Mouse (Mus musculus) midbrain, embryonic 12.5 days (tissue): ENCODE results near the gene Jade1. TPM values are rescaled to one million over a fixed set of nuclear protein-coding genes. Genes with fewer than 3 reads are reported as not detected.

ENCODE experiments used
- ATAC-seq: fragments of 200-750 bp; cut with Nextera tagmentation; 2 replicates; pipeline ENCODE4 v1.8.0; 2017; ENCODE audit warnings: low read depth, moderate TSS enrichment, moderate library complexity; ENCODE audit not compliant: low FRiP score
- H3K27ac ChIP-seq: fragments of 300-500 bp; sonication (generic); replicated peaks from 2 replicates; pipeline ENCODE4 v1.5.1; 2016; ENCODE audit warnings: mild to moderate bottlenecking
- H3K27me3 ChIP-seq: fragments of 300-500 bp; sonication (generic); 2 replicates; pipeline ENCODE4 v1.6.1; 2016; ENCODE audit warnings: mild to moderate bottlenecking
- H3K36me3 ChIP-seq: fragments of 300-500 bp; sonication (generic); 2 replicates; pipeline ENCODE4 v1.6.1; 2016
- H3K4me1 ChIP-seq: fragments of 300-500 bp; sonication (generic); 2 replicates; pipeline ENCODE4 v1.6.1; 2016
- H3K4me2 ChIP-seq: fragments of 300-500 bp; sonication (generic); replicated peaks from 2 replicates; pipeline ENCODE4 v1.6.1; 2016; ENCODE audit warnings: mild to moderate bottlenecking, moderate library complexity
- H3K4me3 ChIP-seq: fragments of 300-500 bp; sonication (generic); 2 replicates; pipeline ENCODE4 v1.5.1; 2016; ENCODE audit warnings: mild to moderate bottlenecking
- H3K9ac ChIP-seq: fragments of 300-500 bp; sonication (generic); replicated peaks from 2 replicates; pipeline ENCODE4 v1.6.1; 2016; ENCODE audit warnings: mild to moderate bottlenecking, moderate library complexity
- H3K9me3 ChIP-seq: fragments of 300-500 bp; sonication (generic); 2 replicates; pipeline ENCODE4 v1.6.1; 2016; ENCODE audit warnings: mild to moderate bottlenecking
- WGBS: fragments of 180-500 bp; shearing (Covaris S2); methylation state at CpG from one replicate; pipeline ENCODE4 v1.1.7; 2016; 5-methylcytosine and 5-hydroxymethylcytosine counted together
- polyA plus RNA-seq: library from polyadenylated mRNA; unstranded; fragments of >200 nt; fragmentation: Nextera tagmentation; extraction: Ambion mirVana; gene quantifications from 2 replicates; pipeline ENCODE4 v1.2.1, GENCODE M21; 2016

Jade1 gene
- 19.5 and 19.7 TPM in 2 replicates for polyA plus RNA-seq

GRCm38 (mm10) chr3:41555491-41556381 lies at the start of gene Jade1:
TSS of gene Jade1 (plus strand) at chr3:41555731.
- Histone ChIP-seq H3K9ac (no peak within 1 kb of the TSS), H3K27me3 (no peaks in the 10 kb centered on the region), H3K4me3 (no peak within 1 kb of the TSS), H3K27ac (no peak within 1 kb of the TSS), H3K4me1 (no peaks in the 10 kb centered on the region), H3K9me3 (peaks cover 2% of the 10 kb centered on the region; the same call in 1 of the 2 replicates), H3K4me2 (no peak within 1 kb of the TSS), H3K36me3 (no peaks in the 10 kb centered on the region)
- 96% methylated on average over 36 of the region's 36 CpGs for WGBS
- no peak for ATAC-seq

- H3K9ac ChIP-seq = no peak overlapping the region
- H3K4me1 ChIP-seq = no peaks in the 10 kb centered on the region
- ATAC-seq = no peak
- no peaks in the 10 kb centered on the region for H3K9me3 ChIP-seq
- H3K4me2 ChIP-seq = no peak overlapping the region
- no peaks in the 10 kb centered on the region for H3K36me3 ChIP-seq
- H3K4me3 ChIP-seq = no peak overlapping the region
- 93% methylated on average over 2 of the region's 2 CpGs for WGBS
- H3K27ac ChIP-seq = no peak overlapping the region
- H3K27me3 ChIP-seq = no peaks in the 10 kb centered on the region
Observed at GRCm38 (mm10) chr3:41509441-41509840, 46.1 kb upstream of the Jade1 start.

- no peaks in the 10 kb centered on the region for H3K9me3 ChIP-seq
- no peak overlapping the region for H3K27ac ChIP-seq
- H3K4me2 ChIP-seq = no peak overlapping the region
- H3K4me3 ChIP-seq = no peak overlapping the region
- WGBS = 61% methylated on average over 9 of the region's 9 CpGs
- no peak overlapping the region for H3K9ac ChIP-seq
- H3K27me3 ChIP-seq = no peaks in the 10 kb centered on the region
- H3K36me3 ChIP-seq = no peaks in the 10 kb centered on the region
- no peaks in the 10 kb centered on the region for H3K4me1 ChIP-seq
- ATAC-seq = no peak
Observed at GRCm38 (mm10) chr3:41510191-41510590, 45.3 kb upstream of the Jade1 start.

- H3K36me3 ChIP-seq = no peaks in the 10 kb centered on the region
- H3K9me3 ChIP-seq = no peaks in the 10 kb centered on the region
- no peak overlapping the region for H3K9ac ChIP-seq
- 76% methylated on average over 7 of the region's 7 CpGs for WGBS
- no peak overlapping the region for H3K4me2 ChIP-seq
- no peak for ATAC-seq
- H3K4me1 ChIP-seq = no peaks in the 10 kb centered on the region
- H3K4me3 ChIP-seq = no peak overlapping the region
- H3K27me3 ChIP-seq = no peaks in the 10 kb centered on the region
- H3K27ac ChIP-seq = no peak overlapping the region
Observed at GRCm38 (mm10) chr3:41510750-41511149, 44.8 kb upstream of the Jade1 start.

- H3K4me1 ChIP-seq = no peaks in the 10 kb centered on the region
- no peaks in the 10 kb centered on the region for H3K36me3 ChIP-seq
- 79% methylated on average over 5 of the region's 5 CpGs for WGBS
- ATAC-seq = peak; percentile 41; the same call in 1 of the 2 replicates
- no peaks in the 10 kb centered on the region for H3K9me3 ChIP-seq
- no peak overlapping the region for H3K27ac ChIP-seq
- no peak overlapping the region for H3K4me3 ChIP-seq
- no peak overlapping the region for H3K9ac ChIP-seq
- no peak overlapping the region for H3K4me2 ChIP-seq
- H3K27me3 ChIP-seq = no peaks in the 10 kb centered on the region
Observed at GRCm38 (mm10) chr3:41514003-41514402, 41.5 kb upstream of the Jade1 start.

GRCm38 (mm10) chr3:41514683-41515305 lies 40.7 kb upstream of the Jade1 start:
- H3K27ac ChIP-seq = no peak overlapping the region
- 82% methylated on average over 11 of the region's 11 CpGs for WGBS
- no peak overlapping the region for H3K4me3 ChIP-seq
- ATAC-seq = no peak
- H3K27me3 ChIP-seq = no peaks in the 10 kb centered on the region
- no peaks in the 10 kb centered on the region for H3K9me3 ChIP-seq
- no peak overlapping the region for H3K4me2 ChIP-seq
- H3K36me3 ChIP-seq = no peaks in the 10 kb centered on the region
- H3K4me1 ChIP-seq = no peaks in the 10 kb centered on the region
- no peak overlapping the region for H3K9ac ChIP-seq

GRCm38 (mm10) chr3:41516961-41517518 lies 38.5 kb upstream of the Jade1 start:
- Histone ChIP-seq H3K9ac (no peak overlapping the region), H3K27me3 (no peaks in the 10 kb centered on the region), H3K4me1 (peaks cover 3% of the 10 kb centered on the region), H3K4me2 (no peak overlapping the region), H3K4me3 (no peak overlapping the region), H3K36me3 (no peaks in the 10 kb centered on the region), H3K9me3 (no peaks in the 10 kb centered on the region), H3K27ac (no peak overlapping the region)
- 81% methylated on average over 8 of the region's 8 CpGs for WGBS
- ATAC-seq = 0 out of 2 replicates have a peak, but pooled peaks have one; percentile 23

GRCm38 (mm10) chr3:41520925-41521324 lies 34.6 kb upstream of the Jade1 start:
- H3K9me3 ChIP-seq = no peaks in the 10 kb centered on the region
- H3K27me3 ChIP-seq = no peaks in the 10 kb centered on the region
- H3K4me2 ChIP-seq = no peak overlapping the region
- no peaks in the 10 kb centered on the region for H3K36me3 ChIP-seq
- no peak overlapping the region for H3K27ac ChIP-seq
- no peak for ATAC-seq
- H3K9ac ChIP-seq = no peak overlapping the region
- 75% methylated on average over 4 of the region's 4 CpGs for WGBS
- no peak overlapping the region for H3K4me3 ChIP-seq
- peaks cover 6% of the 10 kb centered on the region for H3K4me1 ChIP-seq

- Histone ChIP-seq H3K9me3 (no peaks in the 10 kb centered on the region), H3K4me3 (no peak overlapping the region), H3K9ac (no peak overlapping the region), H3K36me3 (no peaks in the 10 kb centered on the region), H3K27ac (no peak overlapping the region), H3K4me2 (no peak overlapping the region), H3K4me1 (peaks cover 6% of the 10 kb centered on the region), H3K27me3 (no peaks in the 10 kb centered on the region)
- no peak for ATAC-seq
- 64% methylated on average over 3 of the region's 3 CpGs for WGBS
Observed at GRCm38 (mm10) chr3:41521733-41522132, 33.8 kb upstream of the Jade1 start.

- no peaks in the 10 kb centered on the region for H3K9me3 ChIP-seq
- ATAC-seq = 0 out of 2 replicates have a peak, but pooled peaks have one; percentile 56
- H3K4me3 ChIP-seq = no peak overlapping the region
- 28% methylated on average over 18 of the region's 18 CpGs for WGBS
- H3K27me3 ChIP-seq = no peaks in the 10 kb centered on the region
- H3K27ac ChIP-seq = no peak overlapping the region
- peaks cover 6% of the 10 kb centered on the region for H3K4me1 ChIP-seq
- no peak overlapping the region for H3K9ac ChIP-seq
- peak overlapping the region; percentile 22 for H3K4me2 ChIP-seq
- no peaks in the 10 kb centered on the region for H3K36me3 ChIP-seq
Observed at GRCm38 (mm10) chr3:41522226-41523005, 33.1 kb upstream of the Jade1 start.

- ATAC-seq = no peak
- no peaks in the 10 kb centered on the region for H3K9me3 ChIP-seq
- WGBS = 52% methylated on average over 2 of the region's 2 CpGs
- no peak overlapping the region for H3K4me2 ChIP-seq
- H3K4me1 ChIP-seq = peaks cover 6% of the 10 kb centered on the region
- H3K27me3 ChIP-seq = no peaks in the 10 kb centered on the region
- H3K4me3 ChIP-seq = no peak overlapping the region
- no peaks in the 10 kb centered on the region for H3K36me3 ChIP-seq
- H3K27ac ChIP-seq = no peak overlapping the region
- no peak overlapping the region for H3K9ac ChIP-seq
Observed at GRCm38 (mm10) chr3:41523006-41523375, 32.5 kb upstream of the Jade1 start.
